Mouse (Mus musculus) midbrain, embryonic 13.5 days (tissue): ENCODE measurements around the gene Sec22a. TPM values are rescaled to one million over a fixed set of nuclear protein-coding genes. Genes with fewer than 3 reads are reported as not detected.

Source experiments
- ATAC-seq: fragments of 200-750 bp; cut with Nextera tagmentation; 2 replicates; pipeline ENCODE4 v1.8.0; 2017; ENCODE audit warnings: mild to moderate bottlenecking, moderate TSS enrichment, moderate library complexity
- H3K27ac ChIP-seq: fragments of 300-500 bp; sonication (generic); 2 replicates; pipeline ENCODE4 v1.5.1; 2015; ENCODE audit warnings: inconsistent platforms, mild to moderate bottlenecking, moderate library complexity
- H3K27me3 ChIP-seq: fragments of 300-500 bp; sonication (generic); 2 replicates; pipeline ENCODE4 v1.6.1; 2015; ENCODE audit warnings: mild to moderate bottlenecking, inconsistent platforms
- H3K36me3 ChIP-seq: fragments of 300-500 bp; sonication (generic); 2 replicates; pipeline ENCODE4 v1.6.1; 2015; ENCODE audit warnings: mild to moderate bottlenecking, inconsistent platforms
- H3K4me1 ChIP-seq: fragments of 300-500 bp; sonication (generic); replicated peaks from 2 replicates; pipeline ENCODE4 v1.6.1; 2015; ENCODE audit warnings: inconsistent platforms
- H3K4me2 ChIP-seq: fragments of 300-500 bp; sonication (generic); replicated peaks from 2 replicates; pipeline ENCODE4 v1.6.1; 2015; ENCODE audit warnings: moderate library complexity, mild to moderate bottlenecking, inconsistent platforms
- H3K4me3 ChIP-seq: fragments of 300-500 bp; sonication (generic); replicated peaks from 2 replicates; pipeline ENCODE4 v1.5.1; 2015; ENCODE audit warnings: mild to moderate bottlenecking, inconsistent platforms
- H3K9ac ChIP-seq: fragments of 300-500 bp; sonication (generic); replicated peaks from 2 replicates; pipeline ENCODE4 v1.6.1; 2015; ENCODE audit warnings: mild to moderate bottlenecking, inconsistent platforms
- H3K9me3 ChIP-seq: fragments of 300-500 bp; sonication (generic); 2 replicates; pipeline ENCODE4 v1.6.1; 2016; ENCODE audit warnings: mild to moderate bottlenecking, inconsistent platforms
- WGBS: fragments of 180-500 bp; shearing (Covaris S2); methylation state at CpG from one replicate; pipeline ENCODE4 v1.1.7; 2015; 5-methylcytosine and 5-hydroxymethylcytosine counted together
- polyA plus RNA-seq: library from polyadenylated mRNA; unstranded; fragments of >200 nt; fragmentation: Nextera tagmentation; extraction: Ambion mirVana; gene quantifications from 2 replicates; pipeline ENCODE4 v1.2.1, GENCODE M21; 2015

Gene Sec22a
- polyA plus RNA-seq, 1 experiment from 2014 or later = 44.7 TPM

DNA sequence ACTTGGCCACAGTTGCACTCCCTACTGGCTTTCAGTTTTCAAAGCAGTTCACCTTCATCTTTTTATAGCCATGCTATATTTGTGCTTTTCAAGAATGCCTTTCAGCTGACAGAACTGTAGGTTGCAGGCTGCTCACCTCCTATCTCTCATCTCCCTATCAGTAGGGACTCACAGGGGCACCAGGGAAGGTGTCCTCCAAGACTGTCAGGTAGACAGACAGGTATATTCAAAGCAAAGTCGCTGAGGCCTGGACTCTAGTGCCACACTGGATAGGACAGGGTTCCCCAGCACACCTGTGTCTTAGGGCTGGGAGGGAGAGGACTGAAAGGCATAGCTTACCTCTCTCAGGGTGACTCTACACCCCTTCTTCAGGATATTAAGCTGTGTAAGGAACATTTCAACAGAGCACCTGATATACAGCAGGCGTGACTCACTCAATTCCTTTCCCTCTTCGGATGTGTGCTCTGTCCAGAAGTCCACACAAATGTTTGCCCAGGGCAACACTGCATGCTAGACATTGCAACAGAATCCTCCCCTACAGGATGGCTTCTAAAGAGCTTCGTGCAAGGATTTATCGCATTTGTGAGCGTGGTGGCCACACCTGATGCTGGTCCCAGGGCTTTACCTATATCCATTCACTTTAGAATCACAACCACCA, 55.1 kb downstream of the Sec22a start:
- WGBS = 90% methylated on average over 6 of the region's 6 CpGs
- no peak for ATAC-seq
- Histone ChIP-seq H3K27ac (no peak overlapping the region), H3K4me2 (no peak overlapping the region), H3K9me3 (no peaks in the 10 kb centered on the region), H3K4me3 (no peak overlapping the region), H3K27me3 (no peaks in the 10 kb centered on the region), H3K36me3 (peaks cover 23% of the 10 kb centered on the region), H3K4me1 (0 out of 2 replicates have a peak, but pooled peaks cover 6% of the 10 kb centered on the region), H3K9ac (no peak overlapping the region)

DNA sequence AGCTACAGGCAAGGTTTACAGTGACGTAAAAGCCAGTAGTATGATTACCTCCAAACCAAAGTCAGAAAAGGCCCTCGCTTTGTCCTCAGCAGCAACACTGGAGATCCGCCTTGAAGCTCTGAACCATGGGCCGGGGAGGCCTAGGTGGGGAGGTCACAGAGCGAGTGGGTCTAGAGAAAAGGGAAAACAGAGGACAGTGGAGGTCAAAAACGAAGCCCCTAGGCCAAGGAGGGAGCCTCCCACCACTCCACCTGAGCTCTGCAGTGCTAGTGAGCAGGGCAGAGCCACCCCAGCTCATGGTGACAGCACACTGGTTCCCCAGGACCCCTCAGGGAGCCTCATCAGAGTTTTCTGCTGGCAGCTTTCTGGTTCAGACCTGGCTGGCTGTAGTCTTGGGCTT, 55.7 kb downstream of the Sec22a start:
- no peak overlapping the region for H3K4me2 ChIP-seq
- 89% methylated on average over 6 of the region's 6 CpGs for WGBS
- ATAC-seq = no peak
- no peaks in the 10 kb centered on the region for H3K9me3 ChIP-seq
- H3K9ac ChIP-seq = no peak overlapping the region
- no peak overlapping the region for H3K4me3 ChIP-seq
- H3K27me3 ChIP-seq = no peaks in the 10 kb centered on the region
- peaks cover 27% of the 10 kb centered on the region for H3K36me3 ChIP-seq
- H3K4me1 ChIP-seq = 0 out of 2 replicates have a peak, but pooled peaks cover 6% of the 10 kb centered on the region
- no peak overlapping the region for H3K27ac ChIP-seq

DNA sequence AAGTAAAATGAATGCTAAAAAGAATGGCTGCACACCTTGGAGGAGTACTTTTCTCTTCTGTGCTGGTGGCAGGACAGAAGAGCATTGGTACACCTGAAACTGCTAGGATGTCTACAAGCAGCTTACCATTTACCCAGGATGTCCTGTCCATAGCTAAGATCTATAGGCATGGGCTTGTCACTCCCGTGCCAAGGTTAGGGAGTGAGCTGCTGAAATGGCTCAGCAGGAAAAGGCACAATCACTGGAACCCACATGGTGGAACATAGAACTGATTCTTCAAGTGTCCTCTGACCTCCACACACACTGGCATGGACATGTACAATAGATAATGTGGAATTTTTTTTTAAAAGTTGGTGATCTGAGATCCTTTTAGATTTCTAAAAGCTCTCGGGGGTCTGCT, 56.4 kb downstream of the Sec22a start:
- Histone ChIP-seq H3K4me2 (no peak overlapping the region), H3K9me3 (no peaks in the 10 kb centered on the region), H3K9ac (no peak overlapping the region), H3K27ac (no peak overlapping the region), H3K4me3 (no peak overlapping the region), H3K27me3 (no peaks in the 10 kb centered on the region), H3K4me1 (0 out of 2 replicates have a peak, but pooled peaks cover 6% of the 10 kb centered on the region), H3K36me3 (peaks cover 34% of the 10 kb centered on the region)
- 84% methylated on average over 2 of the region's 2 CpGs for WGBS
- no peak for ATAC-seq

- Histone ChIP-seq H3K4me3 (no peak overlapping the region), H3K27me3 (no peaks in the 10 kb centered on the region), H3K4me2 (no peak overlapping the region), H3K9ac (no peak overlapping the region), H3K4me1 (0 out of 2 replicates have a peak, but pooled peaks cover 2% of the 10 kb centered on the region), H3K36me3 (peaks cover 39% of the 10 kb centered on the region), H3K27ac (no peak overlapping the region), H3K9me3 (no peaks in the 10 kb centered on the region)
- 91% methylated on average over 2 of the region's 2 CpGs for WGBS
- ATAC-seq = no peak
Observed at GRCm38 (mm10) chr16:35306631-35307030, 57.1 kb downstream of the Sec22a start.

DNA sequence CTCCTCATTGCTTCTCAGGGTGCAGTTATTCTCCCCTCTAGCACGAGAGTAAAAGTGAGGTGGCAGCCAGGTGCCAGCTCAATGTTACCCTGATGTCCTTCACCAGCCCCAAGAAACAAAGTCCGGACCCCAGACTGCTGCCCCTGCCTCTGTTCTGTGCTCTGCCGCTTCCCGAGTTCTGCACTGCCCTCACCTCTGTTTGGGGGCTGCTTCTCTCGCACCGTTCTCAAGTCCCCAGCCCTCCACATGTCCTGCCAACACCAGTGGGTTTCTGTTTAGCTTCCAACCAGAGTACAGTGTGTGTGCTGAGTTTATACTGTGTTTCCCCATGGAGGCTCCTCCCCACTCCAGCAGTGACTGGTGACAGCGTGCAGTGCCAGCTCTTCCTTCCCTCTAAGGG, 58.5 kb downstream of the Sec22a start:
- no peaks in the 10 kb centered on the region for H3K27me3 ChIP-seq
- peaks cover 48% of the 10 kb centered on the region for H3K36me3 ChIP-seq
- no peak overlapping the region for H3K4me2 ChIP-seq
- no peaks in the 10 kb centered on the region for H3K4me1 ChIP-seq
- H3K27ac ChIP-seq = no peak overlapping the region
- WGBS = 89% methylated on average over 7 of the region's 7 CpGs
- H3K9ac ChIP-seq = no peak overlapping the region
- no peak for ATAC-seq
- no peaks in the 10 kb centered on the region for H3K9me3 ChIP-seq
- H3K4me3 ChIP-seq = no peak overlapping the region

GRCm38 (mm10) chr16:35304416-35304815, 59.3 kb downstream of the Sec22a start:
- no peak overlapping the region for H3K27ac ChIP-seq
- no peaks in the 10 kb centered on the region for H3K9me3 ChIP-seq
- ATAC-seq = no peak
- WGBS = 96% methylated on average over 5 of the region's 5 CpGs
- no peaks in the 10 kb centered on the region for H3K27me3 ChIP-seq
- H3K4me1 ChIP-seq = no peaks in the 10 kb centered on the region
- H3K36me3 ChIP-seq = peaks cover 55% of the 10 kb centered on the region
- H3K9ac ChIP-seq = no peak overlapping the region
- no peak overlapping the region for H3K4me2 ChIP-seq
- H3K4me3 ChIP-seq = no peak overlapping the region

- 94% methylated on average over 6 of the region's 6 CpGs for WGBS
- Histone ChIP-seq H3K9me3 (no peaks in the 10 kb centered on the region), H3K4me1 (no peaks in the 10 kb centered on the region), H3K27ac (no peak overlapping the region), H3K4me2 (no peak overlapping the region), H3K4me3 (no peak overlapping the region), H3K36me3 (peaks cover 62% of the 10 kb centered on the region), H3K9ac (no peak overlapping the region), H3K27me3 (no peaks in the 10 kb centered on the region)
- ATAC-seq = no peak
Observed at GRCm38 (mm10) chr16:35303721-35304120, 60.0 kb downstream of the Sec22a start.

DNA sequence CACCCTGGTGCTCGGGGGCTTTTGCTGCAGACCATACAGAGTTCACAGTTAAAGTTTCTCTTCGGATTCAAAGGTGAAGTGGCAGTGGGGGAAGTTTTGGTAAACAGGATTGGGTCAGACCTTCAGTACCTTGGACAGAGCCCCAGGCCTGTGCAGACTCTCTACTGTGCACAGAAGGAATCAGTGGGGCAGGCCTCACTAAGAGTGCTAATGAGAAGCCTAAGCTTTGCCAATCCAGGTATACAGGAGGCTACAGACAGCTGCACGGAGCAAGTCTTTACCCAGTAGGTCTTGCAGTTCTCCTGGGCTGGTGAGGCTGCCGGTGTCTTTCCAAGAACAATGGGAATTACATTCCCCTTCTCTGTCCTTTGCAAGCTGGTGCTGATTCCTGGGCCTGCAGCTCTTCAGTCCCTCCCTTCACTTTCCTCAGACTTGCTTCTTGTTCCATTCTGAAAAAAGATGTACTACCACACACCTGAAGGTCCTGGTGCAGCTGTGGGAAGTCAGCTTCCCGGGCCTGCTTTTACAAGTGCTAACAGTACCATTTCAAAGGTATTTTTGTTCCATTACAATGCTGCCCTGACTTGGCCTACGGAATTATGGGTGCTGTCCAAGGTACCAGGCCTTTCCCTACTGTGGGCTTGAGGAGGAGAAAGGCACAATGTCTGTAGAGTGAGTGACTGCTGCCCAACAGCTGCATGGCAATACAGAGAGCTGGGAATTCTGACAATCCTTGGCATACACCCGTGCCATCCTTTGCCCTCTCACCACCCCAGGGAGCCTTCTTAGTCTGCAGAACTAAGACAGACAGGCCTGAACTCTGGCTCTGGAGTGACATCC, 61.1 kb downstream of the Sec22a start:
- no peaks in the 10 kb centered on the region for H3K9me3 ChIP-seq
- WGBS = 58% methylated on average over 7 of the region's 7 CpGs
- H3K4me2 ChIP-seq = no peak overlapping the region
- H3K9ac ChIP-seq = no peak overlapping the region
- peaks cover 70% of the 10 kb centered on the region for H3K36me3 ChIP-seq
- no peaks in the 10 kb centered on the region for H3K27me3 ChIP-seq
- ATAC-seq = no peak
- H3K4me3 ChIP-seq = no peak overlapping the region
- H3K4me1 ChIP-seq = no peaks in the 10 kb centered on the region
- no peak overlapping the region for H3K27ac ChIP-seq

- H3K27ac ChIP-seq = no peak overlapping the region
- no peaks in the 10 kb centered on the region for H3K4me1 ChIP-seq
- H3K4me3 ChIP-seq = no peak overlapping the region
- no peak overlapping the region for H3K9ac ChIP-seq
- WGBS = 88% methylated on average over 4 of the region's 6 CpGs
- no peak overlapping the region for H3K4me2 ChIP-seq
- H3K36me3 ChIP-seq = peaks cover 69% of the 10 kb centered on the region
- H3K27me3 ChIP-seq = no peaks in the 10 kb centered on the region
- no peaks in the 10 kb centered on the region for H3K9me3 ChIP-seq
- ATAC-seq = no peak
Observed at GRCm38 (mm10) chr16:35300156-35300555, 63.6 kb downstream of the Sec22a start.

- Histone ChIP-seq H3K4me3 (no peak overlapping the region), H3K4me1 (no peaks in the 10 kb centered on the region), H3K4me2 (no peak overlapping the region), H3K36me3 (peaks cover 67% of the 10 kb centered on the region), H3K27me3 (no peaks in the 10 kb centered on the region), H3K9ac (no peak overlapping the region), H3K9me3 (no peaks in the 10 kb centered on the region), H3K27ac (no peak overlapping the region)
- ATAC-seq = no peak
- 90% methylated on average over 5 of the region's 5 CpGs for WGBS
Observed at GRCm38 (mm10) chr16:35297786-35298185, 65.9 kb downstream of the Sec22a start.

DNA sequence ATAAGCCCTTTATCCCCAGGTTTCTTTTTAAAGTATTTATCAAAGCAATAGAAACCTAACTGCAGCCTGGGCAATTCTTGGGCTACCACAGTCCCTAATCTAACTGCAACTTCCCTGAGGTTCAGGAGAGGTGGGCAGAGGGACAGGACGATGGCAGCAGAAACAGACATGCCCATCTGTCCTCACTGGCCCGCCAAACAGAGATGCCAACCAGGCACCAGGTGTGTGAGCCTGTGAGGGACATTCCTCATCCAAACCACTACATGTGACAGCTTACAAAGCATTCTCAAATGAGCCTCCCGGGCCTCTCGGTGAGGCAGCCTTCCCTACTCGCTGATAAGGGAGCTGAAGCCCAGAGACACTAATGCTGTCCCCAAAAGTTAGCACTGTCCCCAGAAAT, 76.5 kb downstream of the Sec22a start:
- Histone ChIP-seq H3K27me3 (no peaks in the 10 kb centered on the region), H3K4me3 (no peak overlapping the region), H3K27ac (no peak overlapping the region), H3K4me2 (no peak overlapping the region), H3K4me1 (no peaks in the 10 kb centered on the region), H3K9ac (no peak overlapping the region), H3K36me3 (peaks cover 31% of the 10 kb centered on the region), H3K9me3 (no peaks in the 10 kb centered on the region)
- WGBS = 91% methylated on average over 5 of the region's 5 CpGs
- no peak for ATAC-seq

DNA sequence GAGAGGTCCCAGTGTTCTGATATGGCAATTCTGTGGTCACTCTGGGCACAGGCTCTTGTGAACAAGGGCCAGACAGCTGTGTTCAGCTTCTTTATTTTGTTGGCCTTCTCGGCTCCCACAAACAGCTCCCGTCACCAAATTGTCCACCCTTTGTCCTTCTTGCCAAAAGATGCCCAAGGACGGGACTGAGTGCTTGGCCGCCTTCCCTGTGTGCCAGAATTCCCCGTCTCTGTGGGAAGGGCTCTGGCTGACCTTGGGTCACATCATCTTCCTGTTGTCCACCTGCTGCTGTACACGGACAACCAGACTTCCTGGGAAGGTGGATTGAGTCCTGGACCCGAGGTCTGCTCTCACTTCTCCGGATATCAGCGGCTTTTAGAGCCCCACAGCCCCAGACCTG, 77.9 kb downstream of the Sec22a start:
- Histone ChIP-seq H3K27ac (no peak overlapping the region), H3K9ac (no peak overlapping the region), H3K4me2 (no peak overlapping the region), H3K4me1 (no peaks in the 10 kb centered on the region), H3K4me3 (no peak overlapping the region), H3K27me3 (no peaks in the 10 kb centered on the region), H3K36me3 (peaks cover 31% of the 10 kb centered on the region), H3K9me3 (no peaks in the 10 kb centered on the region)
- 82% methylated on average over 9 of the region's 9 CpGs for WGBS
- ATAC-seq = no peak
